Mouse (Mus musculus): ENCODE data around the gene Armc6.

The Armc6 gene

GRCm38 (mm10) chr8:70193238-70193637, 41.0 kb downstream of the Armc6 start:
- DNase-seq, result no peak

- no peak for DNase-seq
These were observed 45.6 kb downstream of the Armc6 start for GRCm38 (mm10) chr8:70188707-70189106.

GRCm38 (mm10) chr8:70183194-70183593, 51.1 kb downstream of the Armc6 start:
- DNase-seq, result no peak

GRCm38 (mm10) chr8:70181903-70182252, 52.4 kb downstream of the Armc6 start:
- DNase-seq, result no peak

- DNase-seq, result no peak
These were observed 52.9 kb downstream of the Armc6 start for GRCm38 (mm10) chr8:70181212-70181902.

- no peak for DNase-seq
These were observed 55.2 kb downstream of the Armc6 start for GRCm38 (mm10) chr8:70179082-70179481.

- DNase-seq, result no peak
These were observed 56.0 kb downstream of the Armc6 start for GRCm38 (mm10) chr8:70178231-70178630.

- no peak for DNase-seq
These were observed 60.2 kb downstream of the Armc6 start for GRCm38 (mm10) chr8:70174079-70174478.

GRCm38 (mm10) chr8:70173320-70173719, 60.9 kb downstream of the Armc6 start:
- no peak for DNase-seq

- peak; percentile 95 for DNase-seq
These were observed 62.1 kb downstream of the Armc6 start, which contains the start of gene Tmem161a for GRCm38 (mm10) chr8:70172043-70172681. Gene Tmem161a, plus strand, starts transcription at chr8:70172356.

GRCm38 (mm10) chr8:70171240-70171639, 63.0 kb downstream of the Armc6 start:
- DNase-seq, result no peak

- no peak for DNase-seq
These were observed 63.5 kb downstream of the Armc6 start for GRCm38 (mm10) chr8:70170748-70171147.
